Mouse (Mus musculus): ENCODE measurements around the gene Zdhhc8.

Gene Zdhhc8

GRCm38 (mm10) chr16:18195068-18195467 lies 39.9 kb downstream of the Zdhhc8 start:
- peak; percentile 54 for DNase-seq

DNA sequence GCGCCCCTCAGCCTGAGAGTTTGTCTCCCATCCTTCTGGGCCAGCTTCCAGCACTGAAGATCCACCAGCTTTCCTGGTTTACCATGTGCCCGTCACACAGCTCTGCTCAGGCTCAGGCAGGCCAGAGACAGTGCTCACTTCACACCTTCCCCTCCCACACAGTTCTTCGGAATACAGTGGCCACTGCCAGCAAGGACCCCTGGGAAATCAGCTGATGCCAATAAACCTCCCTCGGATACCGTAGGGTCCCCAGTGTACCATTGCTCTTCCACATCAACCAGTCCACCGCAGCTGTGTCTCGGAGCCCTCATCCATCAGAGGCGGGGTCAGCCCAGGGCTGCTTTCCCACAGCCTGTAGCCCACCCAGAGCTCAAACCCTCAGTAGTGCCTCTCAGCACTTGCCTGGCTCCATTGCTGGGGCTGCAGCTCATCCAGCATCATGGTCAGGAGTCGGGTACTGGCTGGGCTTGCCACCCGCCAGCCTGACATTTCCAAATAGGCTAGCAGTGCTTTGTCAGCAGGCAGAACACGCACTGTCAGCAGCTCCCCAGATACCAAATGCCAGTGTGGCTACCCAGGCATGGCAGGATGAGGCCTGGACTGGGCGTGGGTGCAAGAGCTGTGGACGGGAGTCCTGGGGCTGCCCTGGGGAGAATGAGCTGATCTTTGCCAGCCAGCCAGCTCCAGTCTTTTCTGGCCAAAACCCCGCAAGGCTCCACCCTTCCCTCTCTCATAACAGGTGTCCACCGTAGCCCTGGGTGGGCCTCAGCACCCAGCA lies 40.5 kb downstream of the Zdhhc8 start:
- DNase-seq: no peak

- DNase-seq: no peak
Measured at GRCm38 (mm10) chr16:18191006-18191405, 43.9 kb downstream of the Zdhhc8 start.

DNA sequence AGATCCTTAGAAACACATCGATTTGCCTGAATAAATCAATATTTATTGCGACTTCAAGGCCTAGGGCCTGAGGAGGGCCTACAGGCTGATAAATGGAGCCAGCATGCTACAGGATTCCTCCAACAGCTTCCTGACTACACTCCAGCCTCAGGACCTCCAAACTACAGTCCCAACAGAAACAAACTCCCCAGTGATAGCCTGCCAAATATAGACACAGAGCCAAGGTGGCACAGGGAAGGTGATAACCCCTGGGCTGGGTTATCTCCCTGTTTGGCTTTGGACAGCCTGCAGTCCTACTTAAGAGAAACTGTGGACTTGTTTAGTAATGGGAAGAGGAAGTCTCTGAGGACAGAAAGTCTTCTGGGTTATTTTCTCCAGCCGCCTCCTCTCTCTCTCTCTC lies 47.7 kb downstream of the Zdhhc8 start:
- no peak for DNase-seq

DNA sequence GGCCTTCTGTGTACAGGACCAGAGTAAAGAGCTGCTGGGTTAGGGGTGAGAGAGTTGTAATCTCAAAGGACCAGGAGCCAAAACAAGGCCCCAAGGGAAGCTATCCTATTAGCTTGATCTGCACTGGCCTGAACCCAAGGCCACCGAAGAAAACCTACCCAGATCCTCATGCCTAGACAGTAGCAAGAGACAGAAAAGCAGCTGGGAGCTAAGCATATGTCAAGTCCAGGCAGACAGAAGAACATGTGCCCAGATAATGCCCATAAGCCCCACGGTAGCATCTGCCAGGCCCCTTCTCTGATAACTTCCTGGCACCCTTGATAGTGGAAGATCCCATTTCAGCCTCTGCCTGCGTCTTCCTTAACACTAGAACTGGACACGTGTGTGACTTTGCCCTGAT lies 48.1 kb downstream of the Zdhhc8 start:
- no peak for DNase-seq

DNA sequence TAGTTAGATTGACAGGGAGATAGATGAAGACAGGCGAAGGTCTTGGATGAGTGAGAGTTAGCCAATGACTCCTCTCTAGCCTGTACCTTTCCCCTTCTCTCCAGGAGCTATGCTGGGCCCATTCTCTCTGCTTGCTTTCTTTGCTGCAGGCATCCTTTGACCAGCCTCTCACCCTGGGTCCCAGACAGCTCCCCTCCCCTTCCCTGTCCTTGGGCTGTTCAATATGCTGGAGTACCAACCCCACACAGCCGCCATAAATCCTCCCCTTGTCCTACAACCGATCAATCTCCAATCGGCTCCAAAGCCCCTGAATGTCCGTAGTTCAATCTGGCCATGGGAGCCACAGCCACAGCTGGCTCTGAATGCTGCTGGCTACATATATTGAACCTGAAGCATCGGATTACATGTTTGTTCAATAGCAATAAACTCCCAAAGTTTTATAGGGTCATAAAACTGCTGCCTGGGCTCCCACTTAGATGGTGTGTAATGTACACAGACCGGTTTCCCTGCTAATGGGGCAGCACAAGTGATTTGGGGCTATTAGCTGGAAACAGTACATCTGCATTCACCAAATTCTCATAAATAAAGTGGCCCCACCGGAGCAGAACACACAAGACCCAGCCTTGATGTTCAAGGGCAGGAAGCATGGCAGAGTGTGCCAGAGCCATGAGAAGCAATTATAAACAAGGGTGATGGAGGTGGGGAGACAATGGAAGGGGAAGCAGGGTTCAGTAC lies 49.1 kb downstream of the Zdhhc8 start:
- no peak for DNase-seq

GRCm38 (mm10) chr16:18182766-18183165 lies 52.2 kb downstream of the Zdhhc8 start:
- DNase-seq: no peak

DNA sequence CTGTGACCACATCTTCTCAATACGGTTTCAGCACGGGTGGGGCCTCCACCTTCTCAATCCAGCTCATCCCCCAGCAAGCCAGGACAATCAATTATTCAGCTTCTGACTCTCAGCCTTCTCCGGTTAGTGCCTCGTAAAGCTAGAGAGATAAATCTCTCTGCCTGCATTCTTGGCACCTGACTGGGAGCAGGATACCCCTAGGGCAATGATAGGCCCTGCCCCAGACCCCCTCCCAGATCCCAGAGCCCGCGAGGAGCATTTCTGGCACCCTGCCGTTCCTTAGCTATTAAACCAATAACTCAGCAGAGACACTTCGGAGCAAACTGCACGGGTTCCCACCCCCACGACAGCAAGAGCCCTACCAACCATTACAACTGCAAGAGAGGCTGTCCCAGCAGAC lies 53.5 kb downstream of the Zdhhc8 start:
- no peak for DNase-seq

DNA sequence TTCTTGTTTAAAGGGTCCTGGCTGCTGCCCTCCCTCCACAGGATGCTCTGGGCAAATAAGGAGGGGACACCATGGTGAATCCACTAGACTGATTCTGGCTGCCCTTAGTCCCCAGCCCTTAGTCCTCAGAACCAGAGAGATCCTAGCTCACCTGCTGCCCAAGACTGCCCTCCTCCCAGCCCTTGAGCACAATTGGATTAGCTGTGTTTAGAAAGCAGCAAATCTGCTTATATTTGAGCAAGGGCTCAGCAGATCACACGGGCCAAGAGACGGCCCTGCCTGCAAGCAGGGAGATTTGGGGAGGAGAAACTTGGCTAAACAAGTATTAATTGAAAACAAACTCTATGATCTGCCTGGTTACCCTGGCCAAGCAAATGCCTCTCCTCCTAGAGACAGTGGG lies 55.3 kb downstream of the Zdhhc8 start:
- no peak for DNase-seq

DNA sequence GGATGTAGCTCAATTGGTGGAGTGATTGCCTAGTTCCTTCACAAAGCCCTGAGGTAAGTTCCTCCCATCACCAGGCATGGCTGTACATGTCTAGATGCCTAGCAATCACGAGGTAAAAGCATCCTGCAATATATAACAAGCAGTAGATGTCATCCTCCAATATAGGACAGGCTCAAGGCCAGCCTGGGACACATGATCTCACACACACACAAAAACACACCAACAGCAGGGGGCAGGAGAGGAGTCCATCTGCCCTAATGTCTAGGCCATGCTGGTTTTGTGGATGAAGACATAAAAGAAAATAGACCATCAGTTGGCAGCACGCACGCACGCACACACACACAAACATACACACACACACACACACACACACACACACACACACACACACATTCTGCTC lies 58.2 kb downstream of the Zdhhc8 start:
- no peak for DNase-seq

DNA sequence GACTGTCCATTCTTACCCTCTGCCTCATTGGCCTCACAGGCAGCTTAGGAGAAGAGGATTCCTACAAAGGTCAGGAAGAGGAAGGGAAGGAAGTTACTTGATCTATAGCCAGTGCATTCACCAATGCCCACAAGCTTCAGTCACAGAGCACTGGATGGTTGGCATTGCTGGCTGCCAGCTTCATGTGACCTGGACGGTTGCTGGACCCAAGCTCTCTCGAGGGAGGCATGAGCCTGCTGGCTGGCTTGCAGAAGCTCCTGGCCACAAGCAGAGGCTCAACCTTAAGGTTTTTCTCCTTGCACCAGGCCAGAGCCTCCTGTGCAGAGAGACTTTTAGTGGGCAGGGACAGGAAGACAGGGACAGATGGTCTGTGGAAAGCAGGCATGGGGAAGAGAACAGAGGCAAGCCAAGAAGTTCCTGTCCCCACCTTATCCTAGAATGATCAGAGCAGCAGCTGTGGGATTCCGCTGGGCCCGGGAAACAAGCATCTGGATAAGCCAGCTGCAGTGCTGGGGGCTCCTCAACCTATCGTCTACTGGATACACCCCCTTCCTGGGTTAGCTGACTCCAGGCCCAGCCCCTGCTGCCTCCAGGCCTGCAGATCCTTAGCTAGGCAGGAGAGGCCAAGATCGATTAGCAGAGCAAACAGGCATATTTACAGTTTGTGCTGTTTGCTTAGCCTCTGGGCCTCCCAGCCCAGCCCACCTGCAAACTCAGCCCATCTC lies 59.0 kb downstream of the Zdhhc8 start:
- DNase-seq: no peak

GRCm38 (mm10) chr16:18173788-18174187 lies 61.1 kb downstream of the Zdhhc8 start:
- peak; percentile 61 for DNase-seq

GRCm38 (mm10) chr16:18173231-18173630 lies 61.7 kb downstream of the Zdhhc8 start:
- peak; percentile 60 for DNase-seq

DNA sequence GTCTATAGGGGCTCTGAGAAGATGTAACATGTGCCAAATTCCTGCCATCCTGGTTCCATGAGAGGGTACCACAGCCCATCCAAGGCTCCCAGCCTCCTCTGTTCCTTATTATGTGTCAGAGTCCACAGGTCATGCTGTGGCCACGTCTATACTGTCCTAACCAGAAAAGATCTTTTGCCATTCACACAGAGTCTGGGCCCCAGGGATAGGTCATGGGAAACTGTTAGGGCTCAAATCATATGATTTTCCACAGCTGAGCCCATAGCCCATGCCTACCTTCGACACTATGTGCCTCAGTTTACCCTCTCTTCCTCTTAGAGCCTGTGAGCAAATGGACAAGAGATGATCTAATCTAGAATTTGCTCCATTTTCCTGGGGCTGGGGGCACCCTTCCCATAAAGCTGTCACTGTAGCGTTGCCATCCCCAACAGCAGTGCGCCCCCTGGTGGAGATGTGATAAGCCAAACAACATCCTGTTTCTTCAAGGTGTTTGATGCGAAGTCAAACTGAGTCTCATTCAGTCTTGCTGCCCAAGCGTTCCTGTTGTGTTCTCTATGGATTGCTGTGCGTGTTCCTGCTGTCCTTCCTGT lies 62.6 kb downstream of the Zdhhc8 start:
- peak; percentile 93 for DNase-seq

Measured in right cerebral cortex, postnatal 14 days (tissue).